Mouse (Mus musculus) ES-Bruce4 (cell line): ENCODE results near the gene Myo18a.

Experiments used
- CTCF ChIP-seq: IDR thresholded peaks from one replicate; pipeline ENCODE4 v1.8.1; 2011; ENCODE audit warnings: low read depth, low read length
- POLR2A ChIP-seq: IDR thresholded peaks from one replicate; pipeline ENCODE4 v1.8.1; 2011; ENCODE audit warnings: low read length; ENCODE audit not compliant: insufficient read depth

DNA sequence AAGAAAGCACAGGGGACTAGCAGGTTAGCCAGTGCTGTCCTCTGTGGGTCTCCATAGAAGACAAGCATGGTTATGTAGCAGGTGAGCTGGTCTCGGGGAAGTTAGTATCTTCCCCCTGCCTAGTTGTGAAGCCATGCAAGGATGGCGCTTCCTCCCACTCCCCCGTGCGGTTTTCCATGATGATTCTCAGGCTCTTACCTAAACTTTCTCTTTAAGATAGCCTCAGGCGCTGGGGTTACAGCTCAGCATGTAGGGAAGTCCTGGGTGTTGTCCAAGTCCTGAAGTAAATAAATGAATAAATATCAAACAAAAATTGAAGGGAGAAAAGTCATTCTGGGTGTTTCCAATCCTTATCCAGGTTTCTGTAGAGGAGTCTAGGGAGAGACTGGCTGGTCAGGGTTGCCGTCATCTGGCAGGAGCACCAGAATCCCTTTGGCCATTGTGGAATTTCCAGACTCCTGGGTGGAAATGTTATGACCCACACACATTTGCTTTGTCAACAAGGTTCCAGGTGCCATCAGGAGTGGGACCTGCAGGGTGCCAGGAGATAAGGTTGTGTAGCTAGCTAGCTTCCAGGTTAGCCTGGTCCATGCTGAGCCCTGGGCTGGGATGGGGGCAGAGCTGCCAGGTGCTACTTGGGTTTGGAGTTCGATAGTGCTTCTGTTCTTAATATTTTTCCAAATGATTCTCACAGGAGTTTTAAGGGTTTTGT, 19.2 kb downstream of the Myo18a start:
- TF ChIP-seq CTCF (no peak), POLR2A (no peak)
